Mouse (Mus musculus) frontal cortex, postnatal 10 days (tissue): ENCODE data around the gene Tmem39b.

Experiments
- DNase-seq, 2 experiments: peaks; one replicate each; pipeline ENCODE4 v3.0.0; 2022; ENCODE audit warnings: low spot score in 2 of 2, mixed read lengths in 1 of 2

Gene Tmem39b

GRCm38 (mm10) chr4:129683901-129684493, 12.6 kb downstream of the Tmem39b start:
- DNase-seq = no peak

- DNase-seq = no peak
Measured at GRCm38 (mm10) chr4:129681837-129682236, 14.8 kb downstream of the Tmem39b start.

GRCm38 (mm10) chr4:129672878-129673449, 23.7 kb downstream of the Tmem39b start:
- no peak for DNase-seq

- peak; percentile 81 to 88 for DNase-seq
Measured at GRCm38 (mm10) chr4:129672083-129672877, 24.4 kb downstream of the Tmem39b start, which contains the start of gene Kpna6. Gene Kpna6, minus strand, starts transcription at chr4:129672767.

GRCm38 (mm10) chr4:129671491-129672082, 25.1 kb downstream of the Tmem39b start:
- peak in 1 of 2 experiments; percentile 34 for DNase-seq

- DNase-seq = no peak
Measured at GRCm38 (mm10) chr4:129662255-129662813, 34.3 kb downstream of the Tmem39b start.

GRCm38 (mm10) chr4:129661584-129661983, 35.1 kb downstream of the Tmem39b start:
- no peak for DNase-seq

GRCm38 (mm10) chr4:129654770-129655169, 41.9 kb downstream of the Tmem39b start:
- DNase-seq = no peak

- DNase-seq = no peak
Measured at GRCm38 (mm10) chr4:129650359-129650758, 46.3 kb downstream of the Tmem39b start.

GRCm38 (mm10) chr4:129648656-129649055, 48.0 kb downstream of the Tmem39b start:
- DNase-seq = no peak

- DNase-seq = no peak
Measured at GRCm38 (mm10) chr4:129645204-129645603, 51.4 kb downstream of the Tmem39b start.

- no peak for DNase-seq
Measured at GRCm38 (mm10) chr4:129641756-129642155, 54.9 kb downstream of the Tmem39b start.

- peak; percentile 95 to 96 for DNase-seq
Measured at GRCm38 (mm10) chr4:129640638-129641467, 55.8 kb downstream of the Tmem39b start, which contains the start of gene Txlna. Gene Txlna, minus strand, starts transcription at chr4:129641065.

GRCm38 (mm10) chr4:129640101-129640637, 56.5 kb downstream of the Tmem39b start:
- no peak for DNase-seq

GRCm38 (mm10) chr4:129639221-129639620, 57.4 kb downstream of the Tmem39b start:
- no peak for DNase-seq

- no peak for DNase-seq
Measured at GRCm38 (mm10) chr4:129633852-129634251, 62.8 kb downstream of the Tmem39b start.

GRCm38 (mm10) chr4:129631867-129632266, 64.8 kb downstream of the Tmem39b start:
- no peak for DNase-seq

GRCm38 (mm10) chr4:129630944-129631343, 65.7 kb downstream of the Tmem39b start:
- no peak for DNase-seq
